In the genomic region with DNA sequence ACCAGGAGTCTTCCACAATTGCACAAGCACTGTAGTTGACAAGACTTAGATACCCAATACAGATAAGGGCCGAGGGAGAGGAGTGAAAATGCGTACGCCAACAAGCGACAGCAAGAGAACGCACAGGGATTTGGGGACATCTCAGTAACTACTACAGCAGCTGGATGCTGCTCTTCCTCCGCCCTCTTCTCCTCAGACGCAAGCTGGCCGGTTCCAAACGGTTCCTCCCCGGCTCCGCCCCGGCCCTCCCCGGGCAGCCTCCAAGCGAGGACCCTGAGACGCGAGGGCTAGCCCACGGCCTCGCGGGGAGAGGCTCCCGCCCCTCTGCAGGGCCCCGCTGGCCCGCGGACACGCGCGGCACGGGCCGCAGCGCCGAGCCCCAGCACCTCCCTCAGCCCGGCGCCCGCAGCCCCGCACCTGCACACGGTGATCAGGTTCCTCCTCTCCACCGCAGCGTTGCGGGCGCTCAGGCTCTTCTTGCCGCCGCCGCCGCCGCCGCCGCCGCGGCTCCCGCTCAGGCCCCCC, we compare ENCODE assay signal across 8 mouse cellular contexts. TPM values are rescaled to one million over a fixed set of nuclear protein-coding genes. Genes with fewer than 3 reads are reported as not detected.
DNase-seq lines count a peak whose midpoint lies in the region; ATAC-seq and TF ChIP-seq lines count a peak whose summit lies in the region.

No protein-coding gene starts in this region.

- DNase-seq in adrenal gland, postnatal 14 days = peak; percentile 80
- DNase-seq in embryo, embryonic 11 days = peak; percentile 69
- peak; percentile 93 for DNase-seq in heart, adult 11 months
- DNase-seq in left cerebral cortex, postnatal 14 days (ENCODE audit: low spot score in 2 of 2) = peak; percentile 42 to 70
- peak; percentile 67 to 69 for DNase-seq in right cerebral cortex, adult 2 months (ENCODE audit: low spot score in 2 of 2)

- TF ChIP-seq CTCF in intestine, postnatal 0 days (IDR thresholded peaks at IDR 0.05; ENCODE audit: low read depth) = no peak

- H3K4me1 ChIP-seq in intestine, postnatal 0 days (replicated peaks; ENCODE audit: control insufficient read depth, insufficient read depth, low read length) = no peaks in the 10 kb centered on the region; the same call in 1 of the 2 replicates
- peaks cover 15% of the 10 kb centered on the region for H3K4me1 ChIP-seq in megakaryocyte, embryonic 14.5 days

- peak overlapping the region; percentile 100 for H3K4me2 ChIP-seq in intestine, postnatal 0 days (replicated peaks; ENCODE audit: low read depth)

- no peaks in the 10 kb centered on the region for H3K9me3 ChIP-seq in intestine, postnatal 0 days (ENCODE audit: control insufficient read depth)
- H3K9me3 ChIP-seq in megakaryocyte, embryonic 14.5 days = no peaks in the 10 kb centered on the region

- H3K27ac ChIP-seq in intestine, postnatal 0 days (ENCODE audit: low read depth, low read length) = peak overlapping the region; percentile 66

- peak overlapping the region; percentile 71 for H3K9ac ChIP-seq in intestine, postnatal 0 days (ENCODE audit: low read depth, low read length)

- no peaks in the 10 kb centered on the region for H3K36me3 ChIP-seq in intestine, postnatal 0 days (ENCODE audit: control insufficient read depth, insufficient read depth)
- no peaks in the 10 kb centered on the region for H3K36me3 ChIP-seq in megakaryocyte, embryonic 14.5 days (replicated peaks; ENCODE audit: low read length)

- H3K4me3 ChIP-seq in intestine, postnatal 0 days (ENCODE audit: low read depth, low read length) = peak overlapping the region; percentile 87
- peak overlapping the region; percentile 97 for H3K4me3 ChIP-seq in megakaryocyte, embryonic 14.5 days (replicated peaks)

- WGBS in intestine, postnatal 0 days = under 1% methylated on average over 49 of the region's 49 CpGs

- intact Hi-C loops in left cerebral cortex, postnatal 14 days (cut with DNase I) = no loop called here

- H3K27me3 ChIP-seq in intestine, postnatal 0 days (replicated peaks; ENCODE audit: control insufficient read depth, insufficient read depth, low read length) = no peaks in the 10 kb centered on the region
- peaks cover 18% of the 10 kb centered on the region for H3K27me3 ChIP-seq in megakaryocyte, embryonic 14.5 days (replicated peaks)

- peak; percentile 61 for ATAC-seq in intestine, postnatal 0 days
- no peak for ATAC-seq in erythroid progenitor cell, adult 5-6 weeks (replicated peaks; ENCODE audit: low FRiP score, poor library complexity, severe bottlenecking)

RNA-seq across cellular contexts. Expression of a gene that starts 0.6 kb away (rescaled TPM):
- 4.6 and 6.0 TPM in 2 replicates for total RNA-seq in adrenal gland, postnatal 14 days (2021)
- polyA plus RNA-seq in intestine, postnatal 0 days (2015; fragmentation: Nextera tagmentation; extraction: Ambion mirVana) = 3.5 and 3.9 TPM in 2 replicates
- total RNA-seq in left cerebral cortex, postnatal 14 days (2021) = 10 to 100 TPM; 38.6 to 38.8 TPM
- polyA plus RNA-seq in megakaryocyte, embryonic 14.5 days (2012; ENCODE audit: insufficient read depth, low replicate concordance) = not detected in 2 replicates
- total RNA-seq in erythroid progenitor cell, adult 5-6 weeks (2015; ENCODE audit: low replicate concordance) = not detected in 2 replicates
- 1.0 and 1.1 TPM in 2 replicates for total RNA-seq in erythroid progenitor cell, adult 5-6 weeks (2017; ENCODE audit: low replicate concordance)

RNA-seq across cellular contexts. Expression of a gene that starts 37.7 kb away (rescaled TPM):
- 24.8 and 26.2 TPM in 2 replicates for total RNA-seq in adrenal gland, postnatal 14 days (2021)
- polyA plus RNA-seq in intestine, postnatal 0 days (2015; fragmentation: Nextera tagmentation; extraction: Ambion mirVana) = 22.0 and 23.2 TPM in 2 replicates
- total RNA-seq in left cerebral cortex, postnatal 14 days (2021) = 10 to 100 TPM; 17.2 to 19.5 TPM
- polyA plus RNA-seq in megakaryocyte, embryonic 14.5 days (2012; ENCODE audit: insufficient read depth, low replicate concordance) = 0.62 TPM in 1 of 2 replicates, not detected in the other
- total RNA-seq in erythroid progenitor cell, adult 5-6 weeks (2015; ENCODE audit: low replicate concordance) = 0.84 and 1.1 TPM in 2 replicates
- 0.08 and 0.39 TPM in 2 replicates for total RNA-seq in erythroid progenitor cell, adult 5-6 weeks (2017; ENCODE audit: low replicate concordance)

Comparison
In these comparisons a context has a peak if more than half of its experiments do, and no peak if none do; other contexts are left out.
1. RNA of a gene that starts 37.7 kb away (total RNA-seq): 24.8 to 26.2 TPM in adrenal gland, postnatal 14 days and 17.2 to 19.5 TPM in left cerebral cortex, postnatal 14 days; 0.08 to 1.1 TPM in erythroid progenitor cell, adult 5-6 weeks; every median in the first group is over 4 times any median in the second.
2. Peak in every context shown above with its lines, with median percentiles within 50 percentile points of each other: DNase-seq.